Mouse (Mus musculus) C2C12 (cell line): Measurements from ENCODE around the gene Spag16.

Experiments
- CTCF ChIP-seq: IDR thresholded peaks from one replicate; pipeline ENCODE4 v1.5.1; 2011; ENCODE audit not compliant: control insufficient read depth, insufficient read depth, insufficient read length
- MYOD1 ChIP-seq: IDR thresholded peaks from one replicate; pipeline ENCODE4 v1.6.1; 2011; ENCODE audit warnings: low read depth; ENCODE audit not compliant: control insufficient read depth, insufficient read length
- USF1 ChIP-seq: IDR thresholded peaks from one replicate; pipeline ENCODE4 v1.6.1; 2011; ENCODE audit warnings: low read depth, mild to moderate bottlenecking, control low read depth, moderate library complexity

DNA sequence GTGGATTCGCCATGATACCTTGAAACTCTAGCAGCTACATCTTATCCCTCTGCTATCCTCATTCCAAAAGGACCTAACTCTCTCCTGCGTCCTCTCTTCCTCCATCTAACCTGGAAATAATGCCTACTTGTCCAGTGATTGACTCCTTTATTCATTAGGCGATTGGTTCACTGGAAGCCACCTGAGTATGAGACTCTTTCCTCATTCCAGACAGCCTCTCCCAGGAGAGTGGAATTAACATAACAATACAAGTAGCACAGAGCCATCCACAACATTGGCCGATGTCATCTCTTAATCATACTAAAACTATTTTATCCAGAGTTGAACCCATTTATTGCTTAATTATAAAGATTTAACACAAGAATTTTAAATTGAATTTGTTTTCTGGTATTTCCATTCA is 41.0 kb downstream of the Spag16 start:
- no peak for TF ChIP-seq CTCF
- TF ChIP-seq MYOD1, result no peak
- no peak for TF ChIP-seq USF1
